Mouse (Mus musculus): Measurements from ENCODE around the gene Bpi.

- no peak for TF ChIP-seq EP300 (optimal IDR thresholded peaks at IDR 0.05)
- TF ChIP-seq CTCF (IDR thresholded peaks at IDR 0.05; ENCODE audit: low read depth): no peak
Measured at GRCm38 (mm10) chr2:158247852-158248251, 10.0 kb upstream of the Bpi start.
